In genomic region chr8:122550234-122550994, GRCm38 (mm10) we compare ENCODE assay signal across 8 mouse cellular contexts. TPM values are rescaled to one million over a fixed set of nuclear protein-coding genes. Genes with fewer than 3 reads are reported as not detected.
DNase-seq lines count a peak whose midpoint lies in the region; ATAC-seq and TF ChIP-seq lines count a peak whose summit lies in the region.

No protein-coding gene starts in this region.

- no peak overlapping the region for H3K27ac ChIP-seq in cortical plate, adult 2 months (ENCODE audit: insufficient read depth, low read length)
- H3K27ac ChIP-seq in heart, embryonic 11.5 days (ENCODE audit: low read depth, low read length), result peak overlapping the region; percentile 93
- peak overlapping the region; percentile 81 for H3K27ac ChIP-seq in kidney, embryonic 16.5 days (ENCODE audit: low read length)
- H3K27ac ChIP-seq in macrophage, result peak overlapping the region; percentile 69

- TF ChIP-seq CTCF in cortical plate, adult 2 months (IDR thresholded peaks at IDR 0.05; ENCODE audit: extremely low read depth, insufficient read depth, low read length), result no peak

- TF ChIP-seq POLR2A in cortical plate, adult 2 months (IDR thresholded peaks at IDR 0.05; ENCODE audit: extremely low read depth, insufficient read depth, low read length), result no peak

- H3K36me3 ChIP-seq in heart, embryonic 11.5 days (ENCODE audit: control insufficient read depth, insufficient read depth, low read length), result no peaks in the 10 kb centered on the region; the same call in 1 of the 2 replicates
- no peaks in the 10 kb centered on the region for H3K36me3 ChIP-seq in kidney, embryonic 16.5 days (ENCODE audit: insufficient read depth, low read length)
- H3K36me3 ChIP-seq in macrophage (ENCODE audit: inconsistent target), result no peaks in the 10 kb centered on the region

- peak overlapping the region; percentile 0 for H3K4me3 ChIP-seq in cortical plate, adult 2 months (ENCODE audit: insufficient read depth, low read length)
- H3K4me3 ChIP-seq in heart, embryonic 11.5 days (ENCODE audit: low read depth, low read length), result peak overlapping the region; percentile 87
- peak overlapping the region; percentile 74 for H3K4me3 ChIP-seq in kidney, embryonic 16.5 days (ENCODE audit: low read length)
- peak overlapping the region; percentile 61 for H3K4me3 ChIP-seq in macrophage (ENCODE audit: inconsistent target)

- DNase-seq in ovary, postnatal 36 days (ENCODE audit: low spot score), result peak; percentile 66
- DNase-seq in ovary, adult 18-20 months (ENCODE audit: low spot score), result no peak
- peak; percentile 63 for DNase-seq in thymus, postnatal 25 days
- no peak for DNase-seq in left cerebral cortex, adult 8-10 months (ENCODE audit: low spot score in 2 of 2)

- H3K4me1 ChIP-seq in cortical plate, adult 2 months (ENCODE audit: control insufficient read depth, insufficient read depth, low read length), result peaks cover 8% of the 10 kb centered on the region
- H3K4me1 ChIP-seq in heart, embryonic 11.5 days (ENCODE audit: control insufficient read depth, insufficient read depth, low read length), result peaks cover 48% of the 10 kb centered on the region
- H3K4me1 ChIP-seq in kidney, embryonic 16.5 days (ENCODE audit: insufficient read depth, low read length), result peaks cover 50% of the 10 kb centered on the region

- H3K9me3 ChIP-seq in heart, embryonic 11.5 days (replicated peaks; ENCODE audit: control insufficient read depth, low read length), result no peaks in the 10 kb centered on the region
- no peaks in the 10 kb centered on the region for H3K9me3 ChIP-seq in kidney, embryonic 16.5 days (ENCODE audit: low read length)

- ATAC-seq in heart, embryonic 11.5 days (replicated peaks; ENCODE audit: insufficient number of reproducible peaks, low FRiP score, low TSS enrichment), result peak; percentile 7
- peak; percentile 34 for ATAC-seq in kidney, embryonic 16.5 days (ENCODE audit: low FRiP score, low TSS enrichment)

- H3K4me2 ChIP-seq in heart, embryonic 11.5 days, result peak overlapping the region; percentile 90
- H3K4me2 ChIP-seq in kidney, embryonic 16.5 days (replicated peaks; ENCODE audit: low read depth, low read length), result peak overlapping the region; percentile 89

- H3K27me3 ChIP-seq in heart, embryonic 11.5 days (ENCODE audit: control insufficient read depth, insufficient read depth, low read length), result no peaks in the 10 kb centered on the region
- H3K27me3 ChIP-seq in kidney, embryonic 16.5 days (ENCODE audit: insufficient read depth, low read length), result no peaks in the 10 kb centered on the region

- WGBS in heart, embryonic 11.5 days (ENCODE audit: insufficient replicate concordance), result 2% methylated on average over 51 of the region's 52 CpGs
- 3% methylated on average over 43 of the region's 52 CpGs for WGBS in kidney, embryonic 16.5 days
- 2% methylated on average over 49 of the region's 52 CpGs for WGBS in macrophage (ENCODE audit: missing documents)

- H3K9ac ChIP-seq in heart, embryonic 11.5 days (ENCODE audit: low read depth, low read length), result peak overlapping the region; percentile 98
- H3K9ac ChIP-seq in kidney, embryonic 16.5 days (replicated peaks; ENCODE audit: low read length), result peak overlapping the region; percentile 93

- peaks cover 52% of the 10 kb centered on the region for H3K79me2 ChIP-seq in macrophage (ENCODE audit: inconsistent target)

RNA-seq across cellular contexts. Expression of gene Piezo1, which starts 0.7 kb away (rescaled TPM):
- polyA plus RNA-seq in cortical plate, adult 2 months (2012; rRNA removed), result 7.6 and 7.7 TPM in 2 replicates
- 17.4 and 19.4 TPM in 2 replicates for polyA plus RNA-seq in heart, embryonic 11.5 days (2014; fragmentation: Nextera tagmentation; extraction: Ambion mirVana)
- polyA plus RNA-seq in kidney, embryonic 16.5 days (2015; fragmentation: Nextera tagmentation; extraction: Ambion mirVana), result 15.6 and 16.9 TPM in 2 replicates
- total RNA-seq in macrophage (2018; cell fraction: chromatin; rRNA removed), result 1,000 to 10,000 TPM in 3 of 26 experiments, 100 to 1,000 TPM in 22, 10 to 100 TPM in 1; 87.6 to 1,687 (median 236) TPM
- 100 to 1,000 TPM in 1 of 26 experiments, 10 to 100 TPM in 25; 40.5 to 139 (median 66.7) TPM for total RNA-seq in macrophage (2018; cell fraction: cytosol; rRNA removed)
- 100 to 1,000 TPM; 100 to 685 (median 171) TPM for total RNA-seq in macrophage (2018; cell fraction: nucleus; rRNA removed)
- 43.2 to 134 TPM (median 57.2 TPM) in 3 replicates for polyA plus RNA-seq in macrophage (2018)
- total RNA-seq in left cerebral cortex, adult 8-10 months (2022), result 1 to 10 TPM; 5.6 to 6.7 (median 6.1) TPM

RNA-seq across cellular contexts. Expression of gene Cdt1, which starts 17.4 kb away (rescaled TPM):
- polyA plus RNA-seq in cortical plate, adult 2 months (2012; rRNA removed), result 2.8 and 3.2 TPM in 2 replicates
- polyA plus RNA-seq in heart, embryonic 11.5 days (2014; fragmentation: Nextera tagmentation; extraction: Ambion mirVana), result 29.5 and 30.4 TPM in 2 replicates
- polyA plus RNA-seq in kidney, embryonic 16.5 days (2015; fragmentation: Nextera tagmentation; extraction: Ambion mirVana), result 43.0 and 49.0 TPM in 2 replicates
- total RNA-seq in macrophage (2018; cell fraction: chromatin; rRNA removed), result 10 to 100 TPM in 24 of 26 experiments, 1 to 10 TPM in 2; 5.9 to 60.1 (median 21.2) TPM
- total RNA-seq in macrophage (2018; cell fraction: cytosol; rRNA removed), result 10 to 100 TPM; 14.4 to 42.5 (median 21.0) TPM
- total RNA-seq in macrophage (2018; cell fraction: nucleus; rRNA removed), result 10 to 100 TPM; 11.5 to 96.2 (median 21.4) TPM
- 11.1 to 84.7 TPM (median 15.5 TPM) in 3 replicates for polyA plus RNA-seq in macrophage (2018)
- total RNA-seq in left cerebral cortex, adult 8-10 months (2022), result 1 to 10 TPM; 4.1 to 5.0 (median 4.4) TPM

RNA-seq across cellular contexts. Expression of gene Aprt, which starts 26.3 kb away (rescaled TPM):
- polyA plus RNA-seq in cortical plate, adult 2 months (2012; rRNA removed), result 60.1 and 61.0 TPM in 2 replicates
- polyA plus RNA-seq in heart, embryonic 11.5 days (2014; fragmentation: Nextera tagmentation; extraction: Ambion mirVana), result 250 and 262 TPM in 2 replicates
- polyA plus RNA-seq in kidney, embryonic 16.5 days (2015; fragmentation: Nextera tagmentation; extraction: Ambion mirVana), result 363 and 371 TPM in 2 replicates
- 10 to 100 TPM; 16.7 to 82.3 (median 52.8) TPM for total RNA-seq in macrophage (2018; cell fraction: chromatin; rRNA removed)
- total RNA-seq in macrophage (2018; cell fraction: cytosol; rRNA removed), result 100 to 1,000 TPM; 122 to 199 (median 155) TPM
- 100 to 1,000 TPM in 4 of 26 experiments, 10 to 100 TPM in 22; 46.0 to 149 (median 72.7) TPM for total RNA-seq in macrophage (2018; cell fraction: nucleus; rRNA removed)
- polyA plus RNA-seq in macrophage (2018), result 89.7 to 305 TPM (median 145 TPM) in 3 replicates
- total RNA-seq in left cerebral cortex, adult 8-10 months (2022), result 10 to 100 TPM; 52.8 to 60.2 (median 57.6) TPM

Comparison
In these comparisons a context has a peak if more than half of its experiments do, and no peak if none do; other contexts are left out.
1. DNase-seq: peak in ovary, postnatal 36 days (single experiment) and thymus, postnatal 25 days (single experiment); none in ovary, adult 18-20 months (single experiment) and left cerebral cortex, adult 8-10 months (0 of 2).
2. H3K4me3 ChIP-seq: peak in every context shown above with its lines; median percentile 87 in heart, embryonic 11.5 days; 74 in kidney, embryonic 16.5 days; 61 in macrophage; 0 in cortical plate, adult 2 months.